Mouse (Mus musculus): ENCODE data around the gene C330021F23Rik. TPM values are rescaled to one million over a fixed set of nuclear protein-coding genes. Genes with fewer than 3 reads are reported as not detected.
A peak's percentile ranks its signal among the peaks of the same experiment; 100 is the strongest.

The C330021F23Rik gene
- polyA plus RNA-seq, 1 experiment from 2014 or later, result 0.70 TPM

GRCm38 (mm10) chr8:3621199-3621970 lies 53.6 kb downstream of the C330021F23Rik start, which contains the start of the genes Xab2 and Pet100:
TSS of gene Xab2 (minus strand) at chr8:3621316.
TSS of gene Pet100 (plus strand) at chr8:3621548.
- DNase-seq (peak; percentile 100), ATAC-seq (ENCODE audit: low FRiP score, low TSS enrichment) (peak; percentile 98)
- Histone ChIP-seq H3K4me2 (ENCODE audit: low read length) (peak within 1 kb of the TSS; percentile 93), H3K27me3 (ENCODE audit: control insufficient read depth, insufficient read depth, low read length) (no peaks in the 10 kb centered on the region), H3K9me3 (ENCODE audit: control insufficient read depth, low read length) (no peaks in the 10 kb centered on the region), H3K27ac (replicated peaks; ENCODE audit: low read depth, low read length) (no peak within 1 kb of the TSS), H3K4me1 (ENCODE audit: control insufficient read depth, insufficient read depth, low read length) (peaks cover 12% of the 10 kb centered on the region), H3K9ac (replicated peaks; ENCODE audit: low read length) (peak within 1 kb of the TSS; percentile 69), H3K4me3 (replicated peaks; ENCODE audit: low read depth, low read length) (peak within 1 kb of the TSS; percentile 75), H3K36me3 (ENCODE audit: control insufficient read depth, insufficient read depth, low read length) (peaks cover 25% of the 10 kb centered on the region)
- WGBS, result under 1% methylated on average over 37 of the region's 37 CpGs

- no peaks in the 10 kb centered on the region for H3K27me3 ChIP-seq (ENCODE audit: control insufficient read depth, insufficient read depth, low read length)
- 67% methylated on average over 8 of the region's 8 CpGs for WGBS
- peaks cover 12% of the 10 kb centered on the region for H3K4me1 ChIP-seq (ENCODE audit: control insufficient read depth, insufficient read depth, low read length)
- H3K9ac ChIP-seq (replicated peaks; ENCODE audit: low read length), result peak overlapping the region; percentile 65
- no peak for DNase-seq
- H3K27ac ChIP-seq (replicated peaks; ENCODE audit: low read depth, low read length), result no peak overlapping the region
- H3K4me3 ChIP-seq (replicated peaks; ENCODE audit: low read depth, low read length), result peak overlapping the region; percentile 75
- peak overlapping the region; percentile 73 for H3K4me2 ChIP-seq (ENCODE audit: low read length)
- no peak for ATAC-seq (ENCODE audit: low FRiP score, low TSS enrichment)
- H3K36me3 ChIP-seq (ENCODE audit: control insufficient read depth, insufficient read depth, low read length), result peaks cover 17% of the 10 kb centered on the region
- H3K9me3 ChIP-seq (ENCODE audit: control insufficient read depth, low read length), result no peaks in the 10 kb centered on the region
These were observed 54.3 kb downstream of the C330021F23Rik start for GRCm38 (mm10) chr8:3622119-3622518.

- Histone ChIP-seq H3K36me3 (ENCODE audit: control insufficient read depth, insufficient read depth, low read length) (no peaks in the 10 kb centered on the region), H3K9me3 (ENCODE audit: control insufficient read depth, low read length) (no peaks in the 10 kb centered on the region), H3K4me1 (ENCODE audit: control insufficient read depth, insufficient read depth, low read length) (peaks cover 7% of the 10 kb centered on the region), H3K9ac (replicated peaks; ENCODE audit: low read length) (no peak within 1 kb of the TSS; the same call in 1 of the 2 replicates), H3K27me3 (ENCODE audit: control insufficient read depth, insufficient read depth, low read length) (peaks cover 3% of the 10 kb centered on the region; the same call in 1 of the 2 replicates), H3K27ac (replicated peaks; ENCODE audit: low read depth, low read length) (no peak within 1 kb of the TSS), H3K4me2 (ENCODE audit: low read length) (no peak within 1 kb of the TSS), H3K4me3 (replicated peaks; ENCODE audit: low read depth, low read length) (no peak within 1 kb of the TSS)
- DNase-seq (no peak), ATAC-seq (ENCODE audit: low FRiP score, low TSS enrichment) (no peak)
- WGBS, result 61% methylated on average over 1 of the region's 1 CpGs
These were observed 57.7 kb downstream of the C330021F23Rik start, which contains the start of gene Pcp2 for GRCm38 (mm10) chr8:3625445-3625844. TSS of gene Pcp2 (minus strand) at chr8:3625545.

- Histone ChIP-seq H3K9me3 (ENCODE audit: control insufficient read depth, low read length) (no peaks in the 10 kb centered on the region), H3K27ac (replicated peaks; ENCODE audit: low read depth, low read length) (no peak overlapping the region), H3K4me3 (replicated peaks; ENCODE audit: low read depth, low read length) (no peak overlapping the region), H3K9ac (replicated peaks; ENCODE audit: low read length) (no peak overlapping the region), H3K4me1 (ENCODE audit: control insufficient read depth, insufficient read depth, low read length) (peaks cover 13% of the 10 kb centered on the region), H3K27me3 (ENCODE audit: control insufficient read depth, insufficient read depth, low read length) (peaks cover 3% of the 10 kb centered on the region; the same call in 1 of the 2 replicates), H3K36me3 (ENCODE audit: control insufficient read depth, insufficient read depth, low read length) (no peaks in the 10 kb centered on the region), H3K4me2 (ENCODE audit: low read length) (no peak overlapping the region)
- ATAC-seq (ENCODE audit: low FRiP score, low TSS enrichment), result no peak
- no peak for DNase-seq
- 65% methylated on average over 5 of the region's 5 CpGs for WGBS
These were observed 59.2 kb downstream of the C330021F23Rik start for GRCm38 (mm10) chr8:3626971-3627370.

- no peak overlapping the region for H3K4me2 ChIP-seq (ENCODE audit: low read length)
- peaks cover 10% of the 10 kb centered on the region; the same call in 1 of the 2 replicates for H3K4me1 ChIP-seq (ENCODE audit: control insufficient read depth, insufficient read depth, low read length)
- H3K4me3 ChIP-seq (replicated peaks; ENCODE audit: low read depth, low read length), result no peak overlapping the region
- H3K27ac ChIP-seq (replicated peaks; ENCODE audit: low read depth, low read length), result no peak overlapping the region
- DNase-seq, result peak; percentile 50
- no peak for ATAC-seq (ENCODE audit: low FRiP score, low TSS enrichment)
- no peak overlapping the region for H3K9ac ChIP-seq (replicated peaks; ENCODE audit: low read length)
- H3K36me3 ChIP-seq (ENCODE audit: control insufficient read depth, insufficient read depth, low read length), result no peaks in the 10 kb centered on the region
- WGBS, result 27% methylated on average over 5 of the region's 5 CpGs
- H3K9me3 ChIP-seq (ENCODE audit: control insufficient read depth, low read length), result no peaks in the 10 kb centered on the region
- peaks cover 3% of the 10 kb centered on the region; the same call in 1 of the 2 replicates for H3K27me3 ChIP-seq (ENCODE audit: control insufficient read depth, insufficient read depth, low read length)
These were observed 60.2 kb downstream of the C330021F23Rik start for GRCm38 (mm10) chr8:3628014-3628413.

- Histone ChIP-seq H3K9me3 (ENCODE audit: control insufficient read depth, low read length) (no peaks in the 10 kb centered on the region), H3K36me3 (ENCODE audit: control insufficient read depth, insufficient read depth, low read length) (no peaks in the 10 kb centered on the region), H3K9ac (replicated peaks; ENCODE audit: low read length) (peak within 1 kb of the TSS; percentile 30; the same call in 1 of the 2 replicates), H3K27me3 (ENCODE audit: control insufficient read depth, insufficient read depth, low read length) (peaks cover 3% of the 10 kb centered on the region; the same call in 1 of the 2 replicates), H3K27ac (replicated peaks; ENCODE audit: low read depth, low read length) (no peak within 1 kb of the TSS), H3K4me3 (replicated peaks; ENCODE audit: low read depth, low read length) (peak within 1 kb of the TSS; percentile 40), H3K4me1 (ENCODE audit: control insufficient read depth, insufficient read depth, low read length) (peaks cover 10% of the 10 kb centered on the region; the same call in 1 of the 2 replicates), H3K4me2 (ENCODE audit: low read length) (peak within 1 kb of the TSS; percentile 64)
- DNase-seq (peak; percentile 73), ATAC-seq (ENCODE audit: low FRiP score, low TSS enrichment) (0 out of 2 replicates have a peak, but pooled peaks have one; percentile 56)
- WGBS, result 5% methylated on average over 47 of the region's 47 CpGs
These were observed 63.1 kb downstream of the C330021F23Rik start, which contains the start of gene Stxbp2 for GRCm38 (mm10) chr8:3630647-3631477. TSS of gene Stxbp2 (plus strand) at chr8:3630955.

- H3K27me3 ChIP-seq (ENCODE audit: control insufficient read depth, insufficient read depth, low read length), result peaks cover 3% of the 10 kb centered on the region; the same call in 1 of the 2 replicates
- 24% methylated on average over 8 of the region's 8 CpGs for WGBS
- 0 out of 2 replicates have a peak, but pooled peaks cover 4% of the 10 kb centered on the region for H3K36me3 ChIP-seq (ENCODE audit: control insufficient read depth, insufficient read depth, low read length)
- H3K27ac ChIP-seq (replicated peaks; ENCODE audit: low read depth, low read length), result no peak overlapping the region
- H3K4me2 ChIP-seq (ENCODE audit: low read length), result peak overlapping the region; percentile 64
- H3K4me1 ChIP-seq (ENCODE audit: control insufficient read depth, insufficient read depth, low read length), result peaks cover 10% of the 10 kb centered on the region; the same call in 1 of the 2 replicates
- no peak for DNase-seq
- H3K9me3 ChIP-seq (ENCODE audit: control insufficient read depth, low read length), result no peaks in the 10 kb centered on the region
- H3K9ac ChIP-seq (replicated peaks; ENCODE audit: low read length), result no peak overlapping the region
- H3K4me3 ChIP-seq (replicated peaks; ENCODE audit: low read depth, low read length), result peak overlapping the region; percentile 40
- 0 out of 2 replicates have a peak, but pooled peaks have one; percentile 8 for ATAC-seq (ENCODE audit: low FRiP score, low TSS enrichment)
These were observed 63.7 kb downstream of the C330021F23Rik start for GRCm38 (mm10) chr8:3631478-3631875.
